ENCODE assay signal across 9 mouse cellular contexts in the genomic region with DNA sequence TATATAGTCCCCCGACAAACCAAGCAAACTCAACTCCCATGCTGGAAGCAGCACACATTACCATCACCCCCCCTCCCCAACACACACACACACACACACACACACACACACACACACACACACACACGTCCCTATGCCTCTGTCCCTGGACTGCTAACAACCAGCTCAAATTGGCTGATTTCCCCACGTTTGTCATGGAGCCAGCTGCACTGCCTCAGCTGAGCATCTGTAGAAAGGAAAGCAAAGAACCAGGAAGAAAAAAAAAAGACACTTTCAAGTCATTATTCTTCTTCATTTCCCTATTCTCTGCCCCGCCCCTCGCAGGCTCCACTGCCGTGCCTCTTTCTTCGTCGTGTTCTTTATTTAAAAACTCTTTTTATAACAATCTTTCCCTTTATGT.
A peak's percentile ranks its signal among the peaks of the same experiment; 100 is the strongest.
DNase-seq lines count a peak whose midpoint lies in the region; ATAC-seq and TF ChIP-seq lines count a peak whose summit lies in the region.
"Had no signal": no experiment of that assay in that cellular context is flagged by ENCODE, and none has a peak within 500 bp of the region (broad histone marks: within the 10 kb centered on the region; RNA-seq: fewer than 3 reads in every experiment).

No protein-coding gene starts in this region.

- no peak overlapping the region for H3K4me3 ChIP-seq in heart, embryonic 11.5 days (ENCODE audit: low read depth, low read length)
- H3K4me3 ChIP-seq in brown adipose tissue, adult 24 weeks (ENCODE audit: insufficient read depth, low read depth, low read length) = peak overlapping the region; percentile 39
- H3K4me3 ChIP-seq in intestine, embryonic 15.5 days (replicated peaks) = no peak overlapping the region
- no peak overlapping the region for H3K4me3 ChIP-seq in lung, embryonic 14.5 days (ENCODE audit: low read depth, low read length)
- H3K4me3 ChIP-seq in stomach, postnatal 0 days (ENCODE audit: low read depth, low read length) = no peak overlapping the region
- H3K4me3 ChIP-seq: embryonic facial prominence, embryonic 12.5 days had no signal

- TF ChIP-seq CTCF in lung, embryonic 14.5 days (IDR thresholded peaks at IDR 0.05; ENCODE audit: low read depth) = no peak
- no peak for TF ChIP-seq CTCF in stomach, postnatal 0 days (IDR thresholded peaks at IDR 0.05; ENCODE audit: low read depth)

- ATAC-seq in heart, embryonic 11.5 days (replicated peaks; ENCODE audit: insufficient number of reproducible peaks, low FRiP score, low TSS enrichment) = no peak
- peak; percentile 77 for ATAC-seq in intestine, embryonic 15.5 days
- peak; percentile 92 for ATAC-seq in lung, embryonic 14.5 days (ENCODE audit: insufficient read depth)
- ATAC-seq in stomach, postnatal 0 days (ENCODE audit: low FRiP score, low TSS enrichment) = peak; percentile 54; the same call in 1 of the 2 replicates

- H3K4me1 ChIP-seq in heart, embryonic 11.5 days (ENCODE audit: control insufficient read depth, insufficient read depth, low read length) = 0 out of 2 replicates have a peak, but pooled peaks cover 4% of the 10 kb centered on the region
- peaks cover 8% of the 10 kb centered on the region for H3K4me1 ChIP-seq in brown adipose tissue, adult 24 weeks (ENCODE audit: control insufficient read depth, insufficient read depth, insufficient read length, low read length)
- H3K4me1 ChIP-seq in intestine, embryonic 15.5 days (replicated peaks) = peaks cover 17% of the 10 kb centered on the region; the same call in 1 of the 2 replicates
- peaks cover 16% of the 10 kb centered on the region for H3K4me1 ChIP-seq in lung, embryonic 14.5 days (ENCODE audit: insufficient read depth)
- H3K4me1 ChIP-seq in stomach, postnatal 0 days (replicated peaks; ENCODE audit: control insufficient read depth, insufficient read depth) = no peaks in the 10 kb centered on the region

- H3K36me3 ChIP-seq in heart, embryonic 11.5 days (ENCODE audit: control insufficient read depth, insufficient read depth, low read length) = no peaks in the 10 kb centered on the region
- H3K36me3 ChIP-seq in intestine, embryonic 15.5 days = no peaks in the 10 kb centered on the region
- no peaks in the 10 kb centered on the region for H3K36me3 ChIP-seq in lung, embryonic 14.5 days (ENCODE audit: insufficient read depth)
- no peaks in the 10 kb centered on the region for H3K36me3 ChIP-seq in stomach, postnatal 0 days (ENCODE audit: control insufficient read depth, insufficient read depth, low read length)
- H3K36me3 ChIP-seq: embryonic facial prominence, embryonic 12.5 days had no signal

- DNase-seq in heart, adult 18-20 months = peak; percentile 78
- peak; percentile 9 for DNase-seq in A20 (ENCODE audit: low read depth, low spot score)
- DNase-seq in lung, embryonic 14.5 days = peak; percentile 97
- DNase-seq in stomach, postnatal 0 days (ENCODE audit: low spot score) = peak; percentile 39
- DNase-seq in spleen, postnatal 4 days (ENCODE audit: low spot score in 2 of 2) = no peak

- no peak overlapping the region for H3K27ac ChIP-seq in heart, embryonic 11.5 days (ENCODE audit: low read depth, low read length)
- no peak overlapping the region for H3K27ac ChIP-seq in brown adipose tissue, adult 24 weeks (replicated peaks; ENCODE audit: low read depth, low read length)
- no peak overlapping the region for H3K27ac ChIP-seq in intestine, embryonic 15.5 days
- H3K27ac ChIP-seq in lung, embryonic 14.5 days (ENCODE audit: low read depth) = peak overlapping the region; percentile 25
- no peak overlapping the region for H3K27ac ChIP-seq in stomach, postnatal 0 days (replicated peaks)
- H3K27ac ChIP-seq: embryonic facial prominence, embryonic 12.5 days had no signal

- H3K27me3 ChIP-seq in heart, embryonic 11.5 days (ENCODE audit: control insufficient read depth, insufficient read depth, low read length) = no peaks in the 10 kb centered on the region
- H3K27me3 ChIP-seq in intestine, embryonic 15.5 days (replicated peaks) = no peaks in the 10 kb centered on the region
- no peaks in the 10 kb centered on the region for H3K27me3 ChIP-seq in lung, embryonic 14.5 days (ENCODE audit: insufficient read depth, low read length)
- no peaks in the 10 kb centered on the region for H3K27me3 ChIP-seq in stomach, postnatal 0 days (ENCODE audit: control insufficient read depth, insufficient read depth, low read length)
- H3K27me3 ChIP-seq: embryonic facial prominence, embryonic 12.5 days had no signal

- no peak overlapping the region for H3K4me2 ChIP-seq in heart, embryonic 11.5 days
- peak overlapping the region; percentile 30; the same call in 1 of the 2 replicates for H3K4me2 ChIP-seq in intestine, embryonic 15.5 days (replicated peaks)
- no peak overlapping the region for H3K4me2 ChIP-seq in lung, embryonic 14.5 days
- H3K4me2 ChIP-seq in stomach, postnatal 0 days (replicated peaks; ENCODE audit: low read depth) = no peak overlapping the region
- H3K4me2 ChIP-seq: embryonic facial prominence, embryonic 12.5 days had no signal

- H3K9me3 ChIP-seq in heart, embryonic 11.5 days (replicated peaks; ENCODE audit: control insufficient read depth, low read length) = no peaks in the 10 kb centered on the region
- no peaks in the 10 kb centered on the region for H3K9me3 ChIP-seq in intestine, embryonic 15.5 days
- no peaks in the 10 kb centered on the region for H3K9me3 ChIP-seq in lung, embryonic 14.5 days (ENCODE audit: low read depth, low read length)
- H3K9me3 ChIP-seq in stomach, postnatal 0 days (ENCODE audit: control insufficient read depth, low read length) = no peaks in the 10 kb centered on the region
- H3K9me3 ChIP-seq: embryonic facial prominence, embryonic 12.5 days had no signal

- TF ChIP-seq EP300 in stomach, postnatal 0 days (optimal IDR thresholded peaks at IDR 0.05) = no peak

- H3K9ac ChIP-seq in heart, embryonic 11.5 days (ENCODE audit: low read depth, low read length) = no peak overlapping the region
- H3K9ac ChIP-seq in intestine, embryonic 15.5 days = no peak overlapping the region
- no peak overlapping the region for H3K9ac ChIP-seq in lung, embryonic 14.5 days
- no peak overlapping the region for H3K9ac ChIP-seq in stomach, postnatal 0 days (ENCODE audit: low read length)
- H3K9ac ChIP-seq: embryonic facial prominence, embryonic 12.5 days had no signal

- 58% methylated on average over 8 of the region's 8 CpGs for WGBS in heart, embryonic 11.5 days (ENCODE audit: insufficient replicate concordance)
- 35% methylated on average over 8 of the region's 8 CpGs for WGBS in intestine, embryonic 15.5 days
- WGBS in lung, embryonic 14.5 days = 28% methylated on average over 8 of the region's 8 CpGs
- 16% methylated on average over 8 of the region's 8 CpGs for WGBS in stomach, postnatal 0 days

Comparison
In these comparisons a context has a peak if more than half of its experiments do, and no peak if none do; other contexts are left out.
1. DNase-seq: peak in heart, adult 18-20 months (2 of 2), A20 (single experiment), lung, embryonic 14.5 days (single experiment) and stomach, postnatal 0 days (single experiment); none in spleen, postnatal 4 days (0 of 2).